Mouse (Mus musculus): ENCODE results near the gene Tmcc3.

GRCm38 (mm10) chr10:94491006-94491405 is 179.3 kb downstream of the Tmcc3 start:
- no peak for TF ChIP-seq CTCF (IDR thresholded peaks at IDR 0.05; ENCODE audit: extremely low read depth, insufficient read depth, insufficient read length, insufficient replicate concordance)
- TF ChIP-seq POLR2A (IDR thresholded peaks at IDR 0.05; ENCODE audit: low read depth, low read length) = no peak
